Mouse (Mus musculus): ENCODE measurements at regions not wholly inside any gene's neighbourhood (a gene's known extent, or its start where the extent isn't known, plus 50 kb on each side); places are given as distances from the start of the nearest gene placed in this dataset.

- no peak for DNase-seq
Measured at GRCm38 (mm10) chr9:26060834-26061233, 579.5 kb downstream of the Eepd1 start.

DNA sequence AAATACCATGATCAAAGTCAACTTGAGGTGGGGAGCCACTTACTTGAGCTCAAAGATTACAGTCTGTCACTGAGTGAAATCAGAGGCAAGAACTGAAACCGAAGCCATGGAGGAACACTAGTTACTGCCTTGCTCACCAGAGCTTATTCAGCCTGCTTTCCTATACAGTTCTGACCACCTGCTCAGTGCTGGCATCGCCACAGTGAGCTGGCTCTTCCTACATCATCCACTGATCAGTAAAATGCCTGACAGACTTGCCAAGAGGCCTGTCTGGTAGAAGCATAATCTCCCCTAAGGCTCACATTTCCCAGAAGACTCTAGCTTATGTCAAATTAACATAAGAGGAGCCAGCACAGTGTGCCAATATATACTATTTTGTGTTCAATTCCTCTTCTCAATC, 595.7 kb downstream of the Eepd1 start:
- DNase-seq, result no peak

DNA sequence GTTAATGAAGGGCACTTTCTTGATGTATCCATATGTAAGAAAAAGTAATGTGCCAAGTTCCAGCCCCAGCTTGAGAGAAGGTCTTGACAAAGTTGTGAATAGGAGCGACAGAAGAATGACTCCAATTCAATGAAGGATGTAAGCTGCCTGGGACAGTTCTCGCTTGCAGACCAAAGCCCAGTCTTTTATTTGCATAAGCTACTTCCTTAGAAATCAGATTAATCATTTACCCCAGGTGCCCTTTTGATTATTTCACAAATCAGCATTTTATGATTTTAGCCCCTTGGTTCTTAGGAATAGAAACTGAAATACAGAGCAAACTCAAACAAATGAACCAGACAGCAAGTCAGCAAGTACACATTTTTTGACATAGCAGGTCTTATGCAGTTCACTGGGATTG, 605.2 kb downstream of the Eepd1 start:
- DNase-seq, result no peak

DNA sequence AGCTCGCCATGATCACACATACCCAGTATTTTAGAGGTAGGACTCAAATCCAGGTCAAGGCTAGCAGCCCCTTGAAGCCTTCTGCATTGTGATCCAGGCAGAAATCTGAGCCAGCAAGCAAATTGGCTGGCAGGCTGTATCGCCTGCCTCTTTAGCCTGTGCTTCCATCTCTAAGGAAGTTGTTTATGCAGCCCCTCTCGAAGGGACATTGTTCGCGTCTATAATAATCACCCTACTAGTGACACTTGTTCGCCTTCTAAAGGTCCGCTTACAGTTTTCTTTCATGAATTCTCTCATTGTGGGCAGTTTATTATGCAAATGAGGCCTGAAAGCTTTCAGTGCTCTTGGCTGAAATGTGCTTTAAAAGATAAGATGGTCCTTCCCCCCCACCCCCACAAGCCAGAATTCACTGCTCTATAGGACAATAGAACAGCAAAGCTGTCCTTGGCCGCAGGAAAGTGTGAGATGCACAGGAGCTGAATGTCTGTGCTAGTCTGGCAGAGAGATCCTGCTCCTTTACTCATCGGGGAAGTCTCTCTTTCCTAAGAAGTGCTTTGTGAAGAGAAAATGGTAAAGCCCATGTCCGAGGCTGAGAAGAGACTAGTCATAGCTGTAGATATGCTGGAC, 610.8 kb downstream of the Eepd1 start:
- DNase-seq, result no peak

DNA sequence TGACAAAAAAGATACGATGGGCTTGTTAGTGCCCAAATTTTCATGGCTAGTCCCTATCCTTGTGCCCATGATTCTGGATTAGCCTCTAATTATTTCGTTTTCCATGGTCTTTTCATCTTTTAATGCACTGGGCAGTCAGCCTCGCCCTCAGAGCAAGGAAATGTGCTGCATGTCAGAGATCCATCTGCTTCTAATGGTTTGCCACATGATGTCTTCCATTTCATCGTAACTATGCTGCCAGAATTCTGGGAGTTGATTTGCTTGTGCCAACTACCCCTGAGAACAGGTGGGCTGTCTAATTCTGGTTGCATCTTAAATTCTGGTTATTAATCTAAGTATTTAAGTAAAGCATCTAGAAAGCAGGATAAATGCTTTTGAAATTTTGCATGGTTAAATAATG, 622.8 kb downstream of the Eepd1 start:
- DNase-seq, result no peak

GRCm38 (mm10) chr9:26121986-26122385, 611.5 kb upstream of the B3gat1 start:
- DNase-seq, result peak in 1 of 2 experiments; percentile 5

DNA sequence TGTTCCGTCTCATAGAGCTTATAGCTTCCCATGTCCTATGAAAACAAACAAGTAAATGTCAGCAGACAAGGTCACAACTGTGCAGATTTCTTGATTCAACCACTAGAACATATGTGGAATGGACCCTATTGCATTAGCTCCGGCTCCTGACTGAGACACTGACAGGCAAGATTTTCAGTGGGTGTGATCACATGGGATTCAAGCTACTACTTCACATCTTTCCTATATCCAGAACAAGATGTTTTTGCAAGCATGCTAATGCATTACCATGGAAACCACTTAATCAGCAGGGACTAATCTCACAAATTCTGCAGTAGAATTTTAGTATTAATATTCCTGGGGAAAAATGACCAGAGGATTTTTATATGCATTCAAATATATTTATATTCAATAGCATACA, 598.9 kb upstream of the B3gat1 start:
- DNase-seq, result no peak

Data from layer of hippocampus, postnatal 36 days (tissue).